Mouse (Mus musculus): ENCODE data around the gene Fam189a1. TPM values are rescaled to one million over a fixed set of nuclear protein-coding genes. Genes with fewer than 3 reads are reported as not detected.

Fam189a1 gene
- polyA plus RNA-seq, 2 experiments = 0.02 TPM; not detected in 1

- Histone ChIP-seq H3K36me3 (replicated peaks; ENCODE audit: control insufficient read depth, insufficient read depth, low read depth) (no peaks in the 10 kb centered on the region), H3K9me3 (ENCODE audit: control insufficient read depth, low read length) (no peaks in the 10 kb centered on the region), H3K4me1 (replicated peaks; ENCODE audit: control insufficient read depth in 2 of 2, insufficient read depth in 2 of 2, low read length in 1 of 2) (no peaks in the 10 kb centered on the region), H3K27ac (no peak overlapping the region), H3K9ac (replicated peaks) (no peak overlapping the region), H3K27me3 (ENCODE audit: control insufficient read depth, insufficient read depth, low read length) (no peaks in the 10 kb centered on the region), H3K4me2 (ENCODE audit: low read depth) (no peak overlapping the region), H3K4me3 (ENCODE audit: insufficient read depth in 1 of 2, low read depth in 2 of 2, low read length in 2 of 2) (no peak overlapping the region)
- 15% methylated on average over 2 of the region's 2 CpGs for WGBS (ENCODE audit: insufficient replicate concordance)
- TF ChIP-seq EP300 (IDR thresholded peaks at IDR 0.05; ENCODE audit: low read depth) (no peak), CTCF (IDR thresholded peaks at IDR 0.05; ENCODE audit: low read depth) (no peak)
- ATAC-seq (ENCODE audit: insufficient read depth) = no peak
- DNase-seq (ENCODE audit: low read depth in 3 of 3, low spot score in 3 of 3) = no peak
Observed at GRCm38 (mm10) chr7:64952181-64952580, 204.2 kb downstream of the Fam189a1 start.

GRCm38 (mm10) chr7:64950771-64951099, 205.6 kb downstream of the Fam189a1 start:
- no peaks in the 10 kb centered on the region for H3K4me1 ChIP-seq (replicated peaks; ENCODE audit: control insufficient read depth in 2 of 2, insufficient read depth in 2 of 2, low read length in 1 of 2)
- WGBS (ENCODE audit: insufficient replicate concordance) = 41% methylated on average over 2 of the region's 2 CpGs
- TF ChIP-seq CTCF (IDR thresholded peaks at IDR 0.05; ENCODE audit: low read depth) (no peak), EP300 (IDR thresholded peaks at IDR 0.05; ENCODE audit: low read depth) (no peak)
- no peak overlapping the region for H3K9ac ChIP-seq (replicated peaks)
- no peak overlapping the region for H3K4me3 ChIP-seq (ENCODE audit: insufficient read depth in 1 of 2, low read depth in 2 of 2, low read length in 2 of 2)
- no peaks in the 10 kb centered on the region for H3K9me3 ChIP-seq (ENCODE audit: control insufficient read depth, low read length)
- H3K36me3 ChIP-seq (replicated peaks; ENCODE audit: control insufficient read depth, insufficient read depth, low read depth) = no peaks in the 10 kb centered on the region
- ATAC-seq (ENCODE audit: insufficient read depth) (no peak), DNase-seq (ENCODE audit: low read depth in 3 of 3, low spot score in 3 of 3) (no peak)
- H3K27ac ChIP-seq = no peak overlapping the region
- H3K27me3 ChIP-seq (ENCODE audit: control insufficient read depth, insufficient read depth, low read length) = no peaks in the 10 kb centered on the region
- no peak overlapping the region for H3K4me2 ChIP-seq (ENCODE audit: low read depth)

GRCm38 (mm10) chr7:64949910-64950770, 206.2 kb downstream of the Fam189a1 start:
- WGBS (ENCODE audit: insufficient replicate concordance) = 31% methylated on average over 12 of the region's 12 CpGs
- DNase-seq (ENCODE audit: low read depth in 3 of 3, low spot score in 3 of 3) = peak in 1 of 3 experiments; percentile 6
- no peak overlapping the region for H3K4me3 ChIP-seq (ENCODE audit: insufficient read depth in 1 of 2, low read depth in 2 of 2, low read length in 2 of 2)
- no peaks in the 10 kb centered on the region for H3K9me3 ChIP-seq (ENCODE audit: control insufficient read depth, low read length)
- no peaks in the 10 kb centered on the region for H3K36me3 ChIP-seq (replicated peaks; ENCODE audit: control insufficient read depth, insufficient read depth, low read depth)
- no peak overlapping the region for H3K27ac ChIP-seq
- TF ChIP-seq EP300 (IDR thresholded peaks at IDR 0.05; ENCODE audit: low read depth) (no peak), CTCF (IDR thresholded peaks at IDR 0.05; ENCODE audit: low read depth) (peak; percentile 63)
- no peak overlapping the region for H3K4me2 ChIP-seq (ENCODE audit: low read depth)
- H3K4me1 ChIP-seq (replicated peaks; ENCODE audit: control insufficient read depth in 2 of 2, insufficient read depth in 2 of 2, low read length in 1 of 2) = no peaks in the 10 kb centered on the region
- no peak overlapping the region for H3K9ac ChIP-seq (replicated peaks)
- no peaks in the 10 kb centered on the region for H3K27me3 ChIP-seq (ENCODE audit: control insufficient read depth, insufficient read depth, low read length)
- no peak for ATAC-seq (ENCODE audit: insufficient read depth)

GRCm38 (mm10) chr7:64949465-64949864, 206.9 kb downstream of the Fam189a1 start:
- Histone ChIP-seq H3K9me3 (ENCODE audit: control insufficient read depth, low read length) (no peaks in the 10 kb centered on the region), H3K4me1 (replicated peaks; ENCODE audit: control insufficient read depth in 2 of 2, insufficient read depth in 2 of 2, low read length in 1 of 2) (no peaks in the 10 kb centered on the region), H3K27ac (no peak overlapping the region), H3K27me3 (ENCODE audit: control insufficient read depth, insufficient read depth, low read length) (no peaks in the 10 kb centered on the region), H3K4me3 (ENCODE audit: insufficient read depth in 1 of 2, low read depth in 2 of 2, low read length in 2 of 2) (no peak overlapping the region), H3K9ac (replicated peaks) (no peak overlapping the region), H3K36me3 (replicated peaks; ENCODE audit: control insufficient read depth, insufficient read depth, low read depth) (no peaks in the 10 kb centered on the region), H3K4me2 (ENCODE audit: low read depth) (no peak overlapping the region)
- ATAC-seq (ENCODE audit: insufficient read depth) = no peak
- 39% methylated on average over 1 of the region's 1 CpGs for WGBS (ENCODE audit: insufficient replicate concordance)
- DNase-seq (ENCODE audit: low read depth in 3 of 3, low spot score in 3 of 3) = no peak
- TF ChIP-seq CTCF (IDR thresholded peaks at IDR 0.05; ENCODE audit: low read depth) (no peak), EP300 (IDR thresholded peaks at IDR 0.05; ENCODE audit: low read depth) (no peak)

- H3K4me1 ChIP-seq (replicated peaks; ENCODE audit: control insufficient read depth in 2 of 2, insufficient read depth in 2 of 2, low read length in 1 of 2) = no peaks in the 10 kb centered on the region
- TF ChIP-seq EP300 (IDR thresholded peaks at IDR 0.05; ENCODE audit: low read depth) (no peak), CTCF (IDR thresholded peaks at IDR 0.05; ENCODE audit: low read depth) (no peak)
- no peak overlapping the region for H3K9ac ChIP-seq (replicated peaks)
- no peak overlapping the region for H3K4me2 ChIP-seq (ENCODE audit: low read depth)
- no peaks in the 10 kb centered on the region for H3K36me3 ChIP-seq (replicated peaks; ENCODE audit: control insufficient read depth, insufficient read depth, low read depth)
- 66% methylated on average over 5 of the region's 5 CpGs for WGBS (ENCODE audit: insufficient replicate concordance)
- no peak for DNase-seq (ENCODE audit: low read depth in 3 of 3, low spot score in 3 of 3)
- H3K4me3 ChIP-seq (ENCODE audit: insufficient read depth in 1 of 2, low read depth in 2 of 2, low read length in 2 of 2) = no peak overlapping the region
- no peak for ATAC-seq (ENCODE audit: insufficient read depth)
- no peak overlapping the region for H3K27ac ChIP-seq
- H3K27me3 ChIP-seq (ENCODE audit: control insufficient read depth, insufficient read depth, low read length) = no peaks in the 10 kb centered on the region
- H3K9me3 ChIP-seq (ENCODE audit: control insufficient read depth, low read length) = no peaks in the 10 kb centered on the region
Observed at GRCm38 (mm10) chr7:64944686-64945085, 211.7 kb downstream of the Fam189a1 start.

All from liver, embryonic 14.5 days (tissue).